Mouse (Mus musculus) skeletal muscle tissue, adult 2 months (tissue): ENCODE results near the gene Dnajc12.
A peak's percentile ranks its signal among the peaks of the same experiment; 100 is the strongest.
"Not testable (repeated sequence)": the region's sequence is repeated elsewhere in the genome, so short reads cannot be mapped to it uniquely, and the experiment has no call there.

ENCODE experiments used
- DNase-seq: peaks from one replicate; pipeline ENCODE4 v3.0.0-alpha.2; 2012; ENCODE audit warnings: low read depth, low spot score

The Dnajc12 gene

GRCm38 (mm10) chr10:63386444-63386843 is 4.2 kb downstream of the Dnajc12 start:
- DNase-seq, result peak; percentile 84

GRCm38 (mm10) chr10:63386991-63387390 is 4.7 kb downstream of the Dnajc12 start:
- DNase-seq, result no peak

- DNase-seq, result no peak
Measured at GRCm38 (mm10) chr10:63388948-63389347, 6.7 kb downstream of the Dnajc12 start.

GRCm38 (mm10) chr10:63396963-63397362 is 14.7 kb downstream of the Dnajc12 start:
- DNase-seq, result no peak

- no peak for DNase-seq
Measured at GRCm38 (mm10) chr10:63402731-63403504, 20.7 kb downstream of the Dnajc12 start.

- DNase-seq, result no peak
Measured at GRCm38 (mm10) chr10:63403636-63404035, 21.4 kb downstream of the Dnajc12 start.

GRCm38 (mm10) chr10:63410162-63410956 is 28.1 kb downstream of the Dnajc12 start:
- DNase-seq, result no peak

- not testable (repeated sequence) for DNase-seq
Measured at GRCm38 (mm10) chr10:63411674-63412073, 29.4 kb downstream of the Dnajc12 start.

- DNase-seq, result no peak
Measured at GRCm38 (mm10) chr10:63412756-63413155, 30.5 kb downstream of the Dnajc12 start.

GRCm38 (mm10) chr10:63415287-63415686 is 33.0 kb downstream of the Dnajc12 start:
- no peak for DNase-seq

- DNase-seq, result no peak
Measured at GRCm38 (mm10) chr10:63415850-63416249, 33.6 kb downstream of the Dnajc12 start.

- DNase-seq, result no peak
Measured at GRCm38 (mm10) chr10:63417061-63417460, 34.8 kb downstream of the Dnajc12 start.

GRCm38 (mm10) chr10:63421739-63422735 is 39.8 kb downstream of the Dnajc12 start, which contains the start of gene Gm7075:
TSS of gene Gm7075 (minus strand) at chr10:63421789.
- peak; percentile 19 for DNase-seq

GRCm38 (mm10) chr10:63422736-63422992 is 40.4 kb downstream of the Dnajc12 start:
- no peak for DNase-seq

- no peak for DNase-seq
Measured at GRCm38 (mm10) chr10:63423591-63424474, 41.6 kb downstream of the Dnajc12 start.

- DNase-seq, result no peak
Measured at GRCm38 (mm10) chr10:63424475-63424814, 42.2 kb downstream of the Dnajc12 start.

GRCm38 (mm10) chr10:63427146-63427545 is 44.9 kb downstream of the Dnajc12 start:
- DNase-seq, result no peak

GRCm38 (mm10) chr10:63428243-63429022 is 46.2 kb downstream of the Dnajc12 start:
- no peak for DNase-seq

GRCm38 (mm10) chr10:63429023-63429340 is 46.7 kb downstream of the Dnajc12 start:
- no peak for DNase-seq

GRCm38 (mm10) chr10:63429380-63429779 is 47.1 kb downstream of the Dnajc12 start:
- DNase-seq, result peak; percentile 97
